Mouse (Mus musculus) naive thymus-derived CD4-positive, alpha-beta T cell, adult 5 months (primary cell): ENCODE results near the gene Ccdc86. TPM values are rescaled to one million over a fixed set of nuclear protein-coding genes. Genes with fewer than 3 reads are reported as not detected.

Experiments used
- polyA plus RNA-seq: library from polyadenylated mRNA; unstranded; fragments of 100-300 nt; shearing (Covaris generic); gene quantifications from one replicate; pipeline ENCODE4 v1.2.1, GENCODE M21; 2017

Gene Ccdc86
- 18.8 TPM for polyA plus RNA-seq

DNA sequence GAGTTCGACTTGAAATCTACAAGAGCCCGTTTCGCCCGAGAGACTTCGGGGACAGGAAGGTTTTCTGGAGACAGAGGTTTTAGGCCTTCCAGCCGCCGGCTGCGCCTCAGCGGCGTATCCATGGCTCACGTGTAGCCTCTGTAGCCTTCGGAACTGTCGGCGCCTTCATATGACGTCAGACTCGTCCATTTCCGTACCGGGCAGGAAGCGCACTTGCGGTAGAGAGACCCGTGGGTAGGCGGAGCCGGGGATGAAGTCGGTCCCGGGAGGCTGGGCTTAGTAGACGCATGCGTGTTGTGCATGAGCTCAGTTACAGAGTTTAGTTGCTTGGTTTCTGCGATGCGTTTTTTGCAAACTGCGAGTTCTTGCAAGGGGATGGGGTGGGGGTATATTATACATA, at the start of gene Ccdc86:
Ccdc86 (minus strand) TSS at position 155 of the 400 bp plus-strand sequence.

GRCm38 (mm10) chr19:10993150-10993549, 44.1 kb upstream of the Ccdc86 start, which contains the start of gene Ms4a15:
Gene Ms4a15, minus strand, starts transcription at chr19:10993250.

GRCm38 (mm10) chr19:10974238-10974865, 25.3 kb upstream of the Ccdc86 start, which contains the start of gene Ms4a10:
Gene Ms4a10, minus strand, starts transcription at chr19:10974670.

GRCm38 (mm10) chr19:10937110-10937563, 11.9 kb downstream of the Ccdc86 start, which contains the start of gene Ptgdr2:
Gene Ptgdr2, plus strand, starts transcription at chr19:10937160.

DNA sequence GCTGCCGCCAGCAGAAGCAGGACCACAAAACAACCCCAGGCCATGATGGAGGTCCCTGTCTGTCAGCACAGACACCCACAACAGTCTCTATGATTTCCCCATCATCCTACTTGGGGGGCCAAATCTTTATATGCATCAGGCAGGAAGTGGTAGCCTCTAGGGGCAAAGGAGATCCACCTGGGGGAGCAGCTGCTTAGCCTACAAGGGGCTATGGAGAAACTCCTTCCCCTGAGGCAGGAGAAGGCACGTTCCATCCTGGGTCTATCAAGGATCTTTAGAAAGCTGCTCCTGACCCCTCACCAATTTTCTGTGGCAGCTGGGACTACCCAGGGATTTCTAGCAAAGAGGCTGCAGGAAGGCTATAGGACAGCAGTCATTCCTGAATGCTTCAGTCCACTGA, 28.5 kb downstream of the Ccdc86 start, which contains the start of gene Zp1:
Zp1 (minus strand) TSS at position 101 of the 400 bp plus-strand sequence.

DNA sequence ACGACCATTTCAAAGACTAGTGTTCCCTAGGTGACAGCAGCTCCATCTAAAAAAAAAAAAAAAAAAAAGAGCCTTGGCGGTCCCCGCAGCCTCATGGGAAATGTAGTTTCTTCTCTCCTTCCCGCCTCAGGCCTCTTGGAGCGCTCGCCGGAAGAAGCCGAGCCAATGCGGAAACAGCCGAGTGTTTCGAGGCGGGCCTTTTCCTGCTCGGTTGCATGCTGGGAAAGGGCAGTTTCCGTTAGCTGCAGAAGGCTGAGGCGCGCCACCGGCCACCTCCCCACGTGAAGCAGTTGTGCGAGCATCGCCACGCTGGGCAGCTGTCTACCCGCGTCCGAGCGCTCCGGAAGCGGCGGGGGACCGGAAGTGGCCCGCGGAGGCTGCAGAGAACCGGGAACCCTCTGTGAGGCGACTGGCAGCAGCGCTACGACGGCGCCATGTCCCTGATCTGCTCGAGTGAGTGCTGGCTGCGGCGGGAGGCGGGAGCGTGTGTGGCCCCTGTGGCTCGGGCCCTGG, 54.0 kb downstream of the Ccdc86 start, which contains the start of gene Prpf19:
Prpf19 (plus strand) TSS at position 216 of the 513 bp plus-strand sequence.

Other genes with a start within 250 kb of the Ccdc86 start
- 371 TPM for gene Cd5, start 210.3 kb downstream of the Ccdc86 start, polyA plus RNA-seq
- gene Cd6, start 119.2 kb downstream of the Ccdc86 start, polyA plus RNA-seq: 429 TPM
- gene Slc15a3, start 109.5 kb downstream of the Ccdc86 start, polyA plus RNA-seq: not detected
- 0.12 TPM for gene Tmem132a, start 79.3 kb downstream of the Ccdc86 start, polyA plus RNA-seq
- 39.4 TPM for gene Tmem109, start 67.3 kb downstream of the Ccdc86 start, polyA plus RNA-seq
- gene Prpf19, start 54.0 kb downstream of the Ccdc86 start, polyA plus RNA-seq: 81.2 TPM
- not detected for gene Zp1, start 28.6 kb downstream of the Ccdc86 start, polyA plus RNA-seq
- not detected for gene Ptgdr2, start 12.1 kb downstream of the Ccdc86 start, polyA plus RNA-seq
- not detected for gene Ms4a10, start 25.4 kb upstream of the Ccdc86 start, polyA plus RNA-seq
- gene Ms4a15, start 44.0 kb upstream of the Ccdc86 start, polyA plus RNA-seq: not detected
- gene Ms4a18, start 68.8 kb upstream of the Ccdc86 start, polyA plus RNA-seq: not detected
- not detected for gene Ms4a8a, start 131.8 kb upstream of the Ccdc86 start, polyA plus RNA-seq
- not detected for gene 1700017D01Rik, start 181.6 kb upstream of the Ccdc86 start, polyA plus RNA-seq
- not detected for gene 1700025F22Rik, start 216.1 kb upstream of the Ccdc86 start, polyA plus RNA-seq
- gene Ms4a13, start 247.5 kb upstream of the Ccdc86 start, polyA plus RNA-seq: not detected